Mouse (Mus musculus) adrenal gland, postnatal 36 days (tissue): ENCODE measurements around the gene Abcc1. TPM values are rescaled to one million over a fixed set of nuclear protein-coding genes. Genes with fewer than 3 reads are reported as not detected.

Experiments used
- DNase-seq, 2 experiments: peaks; one replicate each; pipeline ENCODE4 v3.0.0; 2021; ENCODE audit warnings: mixed read lengths in 1 of 2
- total RNA-seq, 2 experiments: library from RNA; stranded (reverse); gene quantifications; 2 replicates each; pipeline ENCODE4 v1.2.3; 2021

The Abcc1 gene
- total RNA-seq, 2 experiments from 2014 or later = 20.1 to 20.7 TPM

GRCm38 (mm10) chr16:14501649-14502360, 140.4 kb downstream of the Abcc1 start:
- DNase-seq = no peak

- DNase-seq = no peak
These were observed 145.1 kb downstream of the Abcc1 start for GRCm38 (mm10) chr16:14506461-14506860.

Other genes with a start within 250 kb of the Abcc1 start
- 10 to 100 TPM; 40.5 to 46.7 TPM for gene Nde1, start 198.3 kb upstream of the Abcc1 start, total RNA-seq
- gene Marf1, start 198.2 kb upstream of the Abcc1 start, total RNA-seq = 100 to 1,000 TPM; 110 to 152 TPM
- 1 to 10 TPM; 4.4 to 6.9 TPM for gene Myh11, start 70.2 kb upstream of the Abcc1 start, total RNA-seq
- 10 to 100 TPM; 51.8 to 63.2 TPM for gene Fopnl, start 44.2 kb upstream of the Abcc1 start, total RNA-seq
- not detected for gene A630010A05Rik, start 200.8 kb downstream of the Abcc1 start, total RNA-seq